ENCODE assay signal across 19 mouse cellular contexts in the genomic region with DNA sequence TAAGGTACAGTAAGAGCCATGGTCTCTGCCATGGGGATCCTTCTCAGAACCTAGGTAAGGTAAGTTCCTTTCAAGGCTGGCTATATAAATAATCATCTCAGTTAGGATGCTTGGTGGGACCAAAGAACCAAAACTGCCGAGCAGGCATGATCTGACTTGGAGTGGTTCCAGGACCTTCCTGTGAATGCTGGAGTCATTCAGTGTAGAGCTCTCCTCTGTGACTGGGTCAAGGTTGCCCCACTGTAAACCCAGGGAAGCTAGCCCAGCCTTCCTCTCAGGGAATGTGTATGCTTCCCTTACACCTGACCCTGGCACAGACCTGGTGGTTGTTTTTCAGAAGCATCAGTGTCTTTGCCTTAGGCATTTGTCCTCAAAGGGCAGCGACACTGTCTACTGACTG.
"Had no signal": no experiment of that assay in that cellular context is flagged by ENCODE, and none has a peak within 500 bp of the region (broad histone marks: within the 10 kb centered on the region; RNA-seq: fewer than 3 reads in every experiment).

No protein-coding gene starts in this region.

- H3K9ac ChIP-seq: lung, embryonic 14.5 days; midbrain, embryonic 12.5 days; neural tube, embryonic 13.5 days; neural tube, embryonic 15.5 days had no signal

- DNase-seq: lung, adult 18-20 months; lung, embryonic 14.5 days; lung, postnatal 10 days; lung, postnatal 4 days; midbrain, embryonic 14.5 days; retina, postnatal 1 day; right cerebral cortex, adult 18-20 months; right cerebral cortex, postnatal 25 days; right cerebral cortex, postnatal 4 days; spleen, adult 18-20 months; thymus, adult 18-20 months; thymus, postnatal 14 days; thymus, postnatal 36 days had no signal

- H3K4me3 ChIP-seq: midbrain, embryonic 10.5 days; midbrain, embryonic 12.5 days; myocyte; neural tube, embryonic 13.5 days; neural tube, embryonic 15.5 days had no signal

- H3K27me3 ChIP-seq: midbrain, embryonic 12.5 days; neural tube, embryonic 13.5 days; neural tube, embryonic 15.5 days had no signal

- ATAC-seq: midbrain, embryonic 16.5 days had no signal

- H3K4me1 ChIP-seq: midbrain, embryonic 10.5 days; midbrain, embryonic 12.5 days had no signal

- H3K27ac ChIP-seq: midbrain, embryonic 10.5 days; midbrain, embryonic 12.5 days; neural tube, embryonic 13.5 days; neural tube, embryonic 15.5 days had no signal

- H3K36me3 ChIP-seq: midbrain, embryonic 10.5 days; midbrain, embryonic 12.5 days; neural tube, embryonic 13.5 days; neural tube, embryonic 15.5 days had no signal

- H3K4me2 ChIP-seq: lung, embryonic 14.5 days; midbrain, embryonic 12.5 days; neural tube, embryonic 13.5 days; neural tube, embryonic 15.5 days had no signal

- H3K9me3 ChIP-seq: midbrain, embryonic 10.5 days; midbrain, embryonic 12.5 days; neural tube, embryonic 13.5 days; neural tube, embryonic 15.5 days had no signal
